Mouse (Mus musculus): ENCODE measurements at regions not wholly inside any gene's neighbourhood (a gene's known extent, or its start where the extent isn't known, plus 50 kb on each side); places are given as distances from the start of the nearest gene placed in this dataset.
A peak's percentile ranks its signal among the peaks of the same experiment; 100 is the strongest.

GRCm38 (mm10) chr10:98745861-98746260 is 168.3 kb upstream of the Atp2b1 start:
- WGBS, result 86% methylated on average over 5 of the region's 5 CpGs
- no peak overlapping the region for H3K27ac ChIP-seq (replicated peaks)
- H3K27me3 ChIP-seq (ENCODE audit: control insufficient read depth, insufficient read depth, low read length), result no peaks in the 10 kb centered on the region
- H3K4me1 ChIP-seq (replicated peaks; ENCODE audit: control insufficient read depth, insufficient read depth), result no peaks in the 10 kb centered on the region
- H3K36me3 ChIP-seq (ENCODE audit: control insufficient read depth, insufficient read depth, low read length), result no peaks in the 10 kb centered on the region
- DNase-seq (ENCODE audit: low spot score), result no peak
- TF ChIP-seq CTCF (IDR thresholded peaks at IDR 0.05; ENCODE audit: low read depth) (no peak), EP300 (optimal IDR thresholded peaks at IDR 0.05) (no peak)
- no peak for ATAC-seq (ENCODE audit: low FRiP score, low TSS enrichment)
- no peaks in the 10 kb centered on the region for H3K9me3 ChIP-seq (ENCODE audit: control insufficient read depth, low read length)
- H3K9ac ChIP-seq (ENCODE audit: low read length), result no peak overlapping the region
- no peak overlapping the region for H3K4me2 ChIP-seq (replicated peaks; ENCODE audit: low read depth)
- H3K4me3 ChIP-seq (ENCODE audit: low read depth, low read length), result no peak overlapping the region

DNA sequence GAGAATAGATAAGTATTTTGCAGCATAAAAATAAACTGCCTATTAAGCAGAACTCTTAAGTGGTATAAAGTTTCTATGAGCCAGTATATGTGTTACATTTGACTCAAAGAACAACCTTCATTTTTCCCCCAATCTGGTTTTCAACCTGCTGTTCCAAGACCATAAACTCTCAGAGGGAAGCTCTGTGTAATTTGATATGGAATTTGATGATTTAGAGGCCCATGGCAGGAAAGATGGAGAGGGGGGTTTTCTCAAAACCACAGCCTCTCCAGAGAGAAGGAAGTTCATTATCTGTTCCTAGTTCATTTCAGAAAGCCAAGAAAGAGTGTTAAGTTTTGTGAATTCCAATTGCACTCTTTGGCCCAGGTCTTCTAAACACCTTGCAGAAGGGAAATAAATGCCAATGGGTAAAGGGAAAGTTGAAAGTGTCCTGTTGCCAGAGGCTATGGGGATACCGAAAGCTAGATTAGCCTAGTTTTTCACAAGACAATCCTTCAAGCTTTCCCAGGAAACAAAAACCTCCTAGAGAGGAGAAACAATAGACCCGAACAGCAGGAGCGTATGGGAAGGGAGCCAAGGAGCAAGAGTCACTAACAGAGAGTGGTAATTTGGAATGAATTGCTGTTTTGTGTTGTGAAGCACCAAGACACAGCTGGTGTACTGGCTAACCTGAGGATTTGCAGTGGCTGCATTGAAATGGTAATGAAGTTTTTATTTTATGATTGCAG is 165.2 kb upstream of the Atp2b1 start:
- Histone ChIP-seq H3K9me3 (ENCODE audit: control insufficient read depth, low read length) (no peaks in the 10 kb centered on the region), H3K36me3 (ENCODE audit: control insufficient read depth, insufficient read depth, low read length) (no peaks in the 10 kb centered on the region), H3K4me2 (replicated peaks; ENCODE audit: low read depth) (no peak overlapping the region), H3K27me3 (ENCODE audit: control insufficient read depth, insufficient read depth, low read length) (no peaks in the 10 kb centered on the region), H3K4me1 (replicated peaks; ENCODE audit: control insufficient read depth, insufficient read depth) (no peaks in the 10 kb centered on the region), H3K4me3 (ENCODE audit: low read depth, low read length) (no peak overlapping the region), H3K9ac (ENCODE audit: low read length) (no peak overlapping the region), H3K27ac (replicated peaks) (no peak overlapping the region)
- no peak for DNase-seq (ENCODE audit: low spot score)
- TF ChIP-seq EP300 (optimal IDR thresholded peaks at IDR 0.05) (no peak), CTCF (IDR thresholded peaks at IDR 0.05; ENCODE audit: low read depth) (no peak)
- no peak for ATAC-seq (ENCODE audit: low FRiP score, low TSS enrichment)
- 36% methylated on average over 3 of the region's 3 CpGs for WGBS

DNA sequence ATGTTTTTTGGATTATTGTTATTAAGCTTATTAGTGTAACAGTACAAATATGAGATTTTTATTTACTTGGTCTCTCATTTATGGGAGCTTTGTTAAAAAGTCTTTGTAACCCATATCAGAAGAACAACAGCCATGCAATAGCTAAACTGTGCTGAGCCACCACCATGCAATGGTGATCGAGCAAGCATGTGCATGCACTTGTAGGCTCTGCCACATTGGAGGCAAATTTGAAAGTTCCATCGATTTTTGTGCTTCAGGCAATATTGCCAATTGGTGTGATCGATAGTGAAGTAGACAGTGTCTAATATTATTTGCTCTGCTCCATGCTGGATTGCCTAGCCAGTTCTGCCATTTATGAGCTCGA is 164.6 kb upstream of the Atp2b1 start:
- Histone ChIP-seq H3K36me3 (ENCODE audit: control insufficient read depth, insufficient read depth, low read length) (no peaks in the 10 kb centered on the region), H3K4me1 (replicated peaks; ENCODE audit: control insufficient read depth, insufficient read depth) (no peaks in the 10 kb centered on the region), H3K4me2 (replicated peaks; ENCODE audit: low read depth) (no peak overlapping the region), H3K27me3 (ENCODE audit: control insufficient read depth, insufficient read depth, low read length) (no peaks in the 10 kb centered on the region), H3K27ac (replicated peaks) (no peak overlapping the region), H3K9ac (ENCODE audit: low read length) (no peak overlapping the region), H3K4me3 (ENCODE audit: low read depth, low read length) (no peak overlapping the region), H3K9me3 (ENCODE audit: control insufficient read depth, low read length) (no peaks in the 10 kb centered on the region)
- DNase-seq (ENCODE audit: low spot score), result no peak
- no peak for ATAC-seq (ENCODE audit: low FRiP score, low TSS enrichment)
- 92% methylated on average over 4 of the region's 4 CpGs for WGBS
- no peak for TF ChIP-seq EP300 (optimal IDR thresholded peaks at IDR 0.05)
- no peak for TF ChIP-seq CTCF (IDR thresholded peaks at IDR 0.05; ENCODE audit: low read depth)

DNA sequence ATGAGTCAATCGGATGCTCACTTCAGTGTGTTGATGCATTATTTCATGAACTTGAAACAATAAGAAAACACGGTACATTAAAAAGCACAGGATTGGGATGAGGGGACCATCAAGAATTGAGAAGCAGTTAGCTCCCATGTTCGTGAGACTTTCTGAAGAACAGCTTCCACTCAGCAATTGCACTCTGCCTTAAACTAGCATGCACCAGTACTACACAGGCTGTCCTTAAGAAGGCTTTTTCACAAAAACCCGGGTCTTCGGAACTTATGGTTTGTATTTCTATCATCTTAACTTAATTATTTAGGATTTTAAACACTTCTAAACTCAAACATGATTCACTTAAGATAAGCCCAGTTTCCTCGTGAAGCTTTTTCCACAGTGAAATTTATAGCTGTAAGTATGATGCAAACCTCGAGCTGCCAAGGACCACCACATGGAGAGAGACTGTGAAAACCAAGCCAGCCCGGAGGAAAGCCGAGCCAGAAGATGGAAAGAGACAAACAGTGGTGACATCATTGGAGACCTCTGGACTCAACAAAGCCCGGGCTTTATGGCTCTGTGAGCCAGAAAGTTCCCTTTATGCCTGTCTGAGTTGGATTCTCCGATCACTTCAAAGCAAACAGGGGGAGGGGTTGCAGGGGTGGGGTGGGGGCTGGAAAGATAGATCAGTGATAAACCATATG is 162.7 kb upstream of the Atp2b1 start:
- H3K36me3 ChIP-seq (ENCODE audit: control insufficient read depth, insufficient read depth, low read length), result no peaks in the 10 kb centered on the region
- ATAC-seq (ENCODE audit: low FRiP score, low TSS enrichment), result peak; percentile 70; the same call in 1 of the 2 replicates
- H3K4me1 ChIP-seq (replicated peaks; ENCODE audit: control insufficient read depth, insufficient read depth), result no peaks in the 10 kb centered on the region
- 40% methylated on average over 11 of the region's 11 CpGs for WGBS
- H3K27ac ChIP-seq (replicated peaks), result no peak overlapping the region
- no peak overlapping the region for H3K9ac ChIP-seq (ENCODE audit: low read length)
- no peaks in the 10 kb centered on the region for H3K27me3 ChIP-seq (ENCODE audit: control insufficient read depth, insufficient read depth, low read length)
- no peak overlapping the region for H3K4me3 ChIP-seq (ENCODE audit: low read depth, low read length)
- no peak for DNase-seq (ENCODE audit: low spot score)
- no peak for TF ChIP-seq EP300 (optimal IDR thresholded peaks at IDR 0.05)
- TF ChIP-seq CTCF (IDR thresholded peaks at IDR 0.05; ENCODE audit: low read depth), result no peak
- H3K4me2 ChIP-seq (replicated peaks; ENCODE audit: low read depth), result no peak overlapping the region
- H3K9me3 ChIP-seq (ENCODE audit: control insufficient read depth, low read length), result no peaks in the 10 kb centered on the region

DNA sequence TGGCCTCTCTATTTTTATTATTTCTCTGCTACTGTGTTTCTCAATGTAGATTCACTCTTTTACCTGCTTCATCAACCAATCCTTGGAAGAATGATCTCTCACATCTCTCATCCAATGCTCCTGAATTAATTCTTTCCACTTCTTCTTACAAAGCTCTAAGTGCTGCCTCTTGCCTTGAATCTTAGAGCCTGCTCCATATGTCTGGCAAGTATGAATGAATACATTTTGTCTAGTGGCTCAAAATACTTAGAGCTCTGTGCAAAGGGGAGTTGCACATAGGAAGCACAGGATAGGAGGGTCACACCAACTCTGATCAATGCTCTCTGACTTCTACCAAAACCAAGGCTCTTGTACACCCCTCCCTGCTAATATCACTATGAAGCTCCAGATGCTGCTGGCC is 153.1 kb upstream of the Atp2b1 start:
- no peak overlapping the region for H3K27ac ChIP-seq (replicated peaks)
- H3K27me3 ChIP-seq (ENCODE audit: control insufficient read depth, insufficient read depth, low read length), result no peaks in the 10 kb centered on the region
- no peaks in the 10 kb centered on the region for H3K36me3 ChIP-seq (ENCODE audit: control insufficient read depth, insufficient read depth, low read length)
- TF ChIP-seq EP300 (optimal IDR thresholded peaks at IDR 0.05) (no peak), CTCF (IDR thresholded peaks at IDR 0.05; ENCODE audit: low read depth) (no peak)
- no peak for ATAC-seq (ENCODE audit: low FRiP score, low TSS enrichment)
- no peaks in the 10 kb centered on the region for H3K4me1 ChIP-seq (replicated peaks; ENCODE audit: control insufficient read depth, insufficient read depth)
- no peaks in the 10 kb centered on the region for H3K9me3 ChIP-seq (ENCODE audit: control insufficient read depth, low read length)
- DNase-seq (ENCODE audit: low spot score), result no peak
- no peak overlapping the region for H3K4me2 ChIP-seq (replicated peaks; ENCODE audit: low read depth)
- H3K9ac ChIP-seq (ENCODE audit: low read length), result no peak overlapping the region
- H3K4me3 ChIP-seq (ENCODE audit: low read depth, low read length), result no peak overlapping the region

- TF ChIP-seq EP300 (optimal IDR thresholded peaks at IDR 0.05) (no peak), CTCF (IDR thresholded peaks at IDR 0.05; ENCODE audit: low read depth) (no peak)
- no peak for ATAC-seq (ENCODE audit: low FRiP score, low TSS enrichment)
- WGBS, result 73% methylated on average over 11 of the region's 11 CpGs
These were observed 148.3 kb upstream of the Atp2b1 start for GRCm38 (mm10) chr10:98765786-98766419.

More at GRCm38 (mm10) chr10:98765786-98766419, 148.3 kb upstream of the Atp2b1 start:
- no peak overlapping the region for H3K9ac ChIP-seq (ENCODE audit: low read length)
- no peaks in the 10 kb centered on the region for H3K36me3 ChIP-seq (ENCODE audit: control insufficient read depth, insufficient read depth, low read length)
- no peaks in the 10 kb centered on the region for H3K9me3 ChIP-seq (ENCODE audit: control insufficient read depth, low read length)
- H3K4me1 ChIP-seq (replicated peaks; ENCODE audit: control insufficient read depth, insufficient read depth), result no peaks in the 10 kb centered on the region
- DNase-seq (ENCODE audit: low spot score), result no peak
- H3K4me2 ChIP-seq (replicated peaks; ENCODE audit: low read depth), result no peak overlapping the region
- H3K27ac ChIP-seq (replicated peaks), result no peak overlapping the region
- no peak overlapping the region for H3K4me3 ChIP-seq (ENCODE audit: low read depth, low read length)
- no peaks in the 10 kb centered on the region for H3K27me3 ChIP-seq (ENCODE audit: control insufficient read depth, insufficient read depth, low read length)
